Mouse (Mus musculus) lung, postnatal 36 days (tissue): ENCODE results near the gene Ddx49.

Source experiments
- DNase-seq: peaks from one replicate; pipeline ENCODE4 v3.0.0; 2022; ENCODE audit warnings: mixed read lengths

Ddx49 gene

DNA sequence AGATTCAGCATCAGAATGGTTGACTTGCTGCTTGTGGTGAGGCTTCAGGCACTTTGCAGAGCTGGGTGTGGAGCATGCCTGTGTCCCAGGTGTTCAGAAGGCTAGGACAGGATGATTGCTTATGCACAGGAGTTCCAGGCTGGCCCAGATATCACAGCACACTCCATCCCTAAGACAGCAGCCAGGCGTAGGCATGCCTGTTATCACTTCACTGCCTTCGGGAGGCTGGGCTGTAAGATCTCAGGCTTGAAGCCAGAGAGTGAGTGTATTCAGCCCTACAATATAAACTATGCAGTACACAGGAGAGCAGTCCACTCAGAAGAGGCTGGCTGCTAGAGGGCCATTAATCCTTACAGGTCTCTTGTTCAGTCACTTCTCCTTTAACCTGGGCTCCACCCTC lies 43.2 kb downstream of the Ddx49 start:
- DNase-seq: no peak

- DNase-seq: peak; percentile 74
These were observed 43.7 kb downstream of the Ddx49 start for GRCm38 (mm10) chr8:70258600-70258999.

GRCm38 (mm10) chr8:70257456-70257855 lies 44.8 kb downstream of the Ddx49 start:
- DNase-seq: no peak

DNA sequence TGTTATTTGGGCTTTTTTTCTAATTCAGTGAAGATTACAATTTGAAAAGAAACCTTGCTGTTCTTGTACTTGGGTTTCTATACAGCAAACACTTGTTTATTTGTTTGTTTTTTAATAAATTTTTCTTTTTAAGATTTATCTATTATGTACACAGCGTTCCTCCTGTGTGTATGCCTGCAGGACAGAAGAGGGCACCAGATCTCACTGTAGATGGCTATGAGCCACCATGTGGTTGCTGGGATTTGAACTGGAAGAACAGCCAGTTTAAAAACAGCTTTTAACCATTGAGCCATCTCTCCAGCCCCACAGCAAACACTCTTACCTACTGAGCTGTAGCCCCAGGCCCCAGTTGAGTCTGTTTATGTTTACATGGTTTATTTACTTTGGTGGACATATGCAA lies 47.7 kb downstream of the Ddx49 start:
- DNase-seq: no peak

- no peak for DNase-seq
These were observed 54.4 kb downstream of the Ddx49 start for GRCm38 (mm10) chr8:70247841-70248240.

- DNase-seq: no peak
These were observed 55.7 kb downstream of the Ddx49 start for GRCm38 (mm10) chr8:70246622-70247021.
